Mouse (Mus musculus) CH12.LX (cell line): ENCODE measurements around the gene Cyp2t4. TPM values are rescaled to one million over a fixed set of nuclear protein-coding genes. Genes with fewer than 3 reads are reported as not detected.

ENCODE experiments used
- DNase-seq: peaks from one replicate; pipeline ENCODE4 v3.0.0-alpha.2; 2013; ENCODE audit errors: extremely low read depth
- H3K27ac ChIP-seq: 2 replicates; pipeline ENCODE4 v1.5.1; 2012; ENCODE audit warnings: low read depth, mild to moderate bottlenecking, control low read depth, moderate library complexity; ENCODE audit not compliant: insufficient read depth
- H3K27me3 ChIP-seq: replicated peaks from 2 replicates; pipeline ENCODE3; 2012; ENCODE audit warnings: inconsistent platforms
- H3K36me3 ChIP-seq, 2 experiments: replicated peaks in 1 of 2; 2 replicates each; pipeline versions ENCODE3 to v1.6.1; 2012; ENCODE audit warnings: inconsistent platforms in 1 of 2, low read length in 1 of 2, mild to moderate bottlenecking in 1 of 2, mixed read lengths in 1 of 2, moderate library complexity in 1 of 2; ENCODE audit not compliant: control insufficient read depth in 1 of 2, insufficient read depth in 1 of 2
- H3K4me1 ChIP-seq, 2 experiments: 2 replicates each; pipeline ENCODE4 v1.6.1; 2012; ENCODE audit warnings: inconsistent platforms in 1 of 2, moderate library complexity in 1 of 2; ENCODE audit not compliant: insufficient read depth in 2 of 2, control insufficient read depth in 1 of 2
- H3K4me2 ChIP-seq: 2 replicates; pipeline ENCODE4 v1.6.1; 2012; ENCODE audit warnings: low read depth, mild to moderate bottlenecking, control low read depth; ENCODE audit not compliant: poor library complexity, insufficient read depth, severe bottlenecking
- H3K4me3 ChIP-seq, 3 experiments: fragments of 150-350 bp in 1 of 3; sonication (generic) in 1 of 3; replicated peaks in 1 of 3; 2 replicates each; pipeline versions ENCODE3 to v1.5.1; 2011 to 2012; ENCODE audit warnings: low read depth in 2 of 3, low read length in 2 of 3, mild to moderate bottlenecking in 2 of 3, moderate library complexity in 2 of 3, control low read depth in 1 of 3, improper control_type of control experiment in 1 of 3, inconsistent platforms in 1 of 3, mixed read lengths in 1 of 3; ENCODE audit not compliant: poor library complexity in 1 of 3
- H3K79me2 ChIP-seq: replicated peaks from 2 replicates; pipeline ENCODE4 v1.6.1; 2012; ENCODE audit warnings: mild to moderate bottlenecking, moderate library complexity; ENCODE audit not compliant: control insufficient read depth, poor library complexity, insufficient read depth, severe bottlenecking; ENCODE audit errors: extremely low read depth
- H3K9ac ChIP-seq: 2 replicates; pipeline ENCODE4 v1.6.1; 2012; ENCODE audit warnings: low read depth, mild to moderate bottlenecking, control low read depth, moderate library complexity; ENCODE audit not compliant: insufficient read depth
- H3K9me3 ChIP-seq: replicated peaks from 2 replicates; pipeline ENCODE3; 2012; ENCODE audit warnings: low read length, inconsistent platforms, mixed read lengths
- BHLHE40 ChIP-seq: IDR thresholded peaks from 2 replicates; pipeline ENCODE4 v1.6.1; 2011; ENCODE audit warnings: mild to moderate bottlenecking, low read depth, low read length, improper control_type of control experiment
- CHD1 ChIP-seq: IDR thresholded peaks from 2 replicates; pipeline ENCODE4 v1.6.1; 2012; ENCODE audit warnings: low read depth, low read length, improper control_type of control experiment, inconsistent platforms
- CTCF ChIP-seq, 2 experiments: IDR thresholded peaks in 1 of 2; conservative IDR thresholded peaks in 1 of 2; 2 replicates each; pipeline ENCODE4 v1.5.1; 2011 to 2012; ENCODE audit warnings: low read depth in 2 of 2, low read length in 2 of 2, improper control_type of control experiment in 1 of 2, inconsistent platforms in 1 of 2, mild to moderate bottlenecking in 1 of 2, moderate library complexity in 1 of 2
- ELF1 ChIP-seq: IDR thresholded peaks from 2 replicates; pipeline ENCODE4 v1.6.1; 2014; ENCODE audit warnings: low read depth, mild to moderate bottlenecking, inconsistent platforms, low read length, improper control_type of control experiment
- ETS1 ChIP-seq: conservative IDR thresholded peaks from 2 replicates; pipeline ENCODE4 v1.6.1; 2012; ENCODE audit warnings: low read depth, mild to moderate bottlenecking, inconsistent platforms, low read length, improper control_type of control experiment, moderate library complexity
- HCFC1 ChIP-seq: IDR thresholded peaks from 2 replicates; pipeline ENCODE4 v1.6.1; 2012; ENCODE audit warnings: low read depth, mild to moderate bottlenecking, inconsistent platforms, low read length, improper control_type of control experiment
- JUND ChIP-seq: conservative IDR thresholded peaks from 2 replicates; pipeline ENCODE4 v1.6.1; 2011; ENCODE audit warnings: low read depth, low read length, improper control_type of control experiment
- MAX ChIP-seq: IDR thresholded peaks from 2 replicates; pipeline ENCODE4 v1.6.1; 2011; ENCODE audit warnings: low read length, improper control_type of control experiment
- MXI1 ChIP-seq: IDR thresholded peaks from 2 replicates; pipeline ENCODE4 v1.6.1; 2011; ENCODE audit warnings: mild to moderate bottlenecking, low read depth, low read length, improper control_type of control experiment
- MYC ChIP-seq: IDR thresholded peaks from 2 replicates; pipeline ENCODE4 v1.6.1; 2011; ENCODE audit warnings: low read depth, mild to moderate bottlenecking, improper control_type of control experiment, low read length
- NRF1 ChIP-seq: IDR thresholded peaks from 2 replicates; pipeline ENCODE4 v1.6.1; 2014; ENCODE audit warnings: low read depth, mild to moderate bottlenecking, inconsistent platforms, low read length, improper control_type of control experiment, moderate library complexity
- PAX5 ChIP-seq: IDR thresholded peaks from 2 replicates; pipeline ENCODE4 v1.6.1; 2012; ENCODE audit warnings: low read length, inconsistent platforms, mixed read lengths
- POLR2A ChIP-seq: IDR thresholded peaks from 2 replicates; pipeline ENCODE4 v1.6.1; 2011; ENCODE audit warnings: low read depth, mild to moderate bottlenecking, improper control_type of control experiment, low read length
- POLR2AphosphoS2 ChIP-seq: IDR thresholded peaks from 2 replicates; pipeline ENCODE4 v1.6.1; 2011; ENCODE audit warnings: low read depth, low read length, improper control_type of control experiment
- RCOR1 ChIP-seq: conservative IDR thresholded peaks from 2 replicates; pipeline ENCODE4 v1.6.1; 2012; ENCODE audit warnings: low read depth, mild to moderate bottlenecking, inconsistent platforms, low read length, improper control_type of control experiment
- SIN3A ChIP-seq: IDR thresholded peaks from 2 replicates; pipeline ENCODE4 v1.6.1; 2012; ENCODE audit warnings: low read length, improper control_type of control experiment, inconsistent platforms
- USF1 ChIP-seq: IDR thresholded peaks from 2 replicates; pipeline ENCODE4 v1.6.1; 2014; ENCODE audit warnings: low read depth, mild to moderate bottlenecking, inconsistent platforms, low read length, improper control_type of control experiment
- USF2 ChIP-seq: conservative IDR thresholded peaks from 2 replicates; pipeline ENCODE4 v1.6.1; 2011; ENCODE audit warnings: low read depth, low read length, improper control_type of control experiment
- ZC3H11A ChIP-seq: IDR thresholded peaks from 2 replicates; pipeline ENCODE4 v1.6.1; 2012; ENCODE audit warnings: low read depth, mild to moderate bottlenecking, inconsistent platforms, low read length, improper control_type of control experiment
- ZMIZ1 ChIP-seq: IDR thresholded peaks from 2 replicates; pipeline ENCODE4 v1.6.1; 2012; ENCODE audit warnings: low read depth, mild to moderate bottlenecking, inconsistent platforms, low read length, improper control_type of control experiment
- dilution Hi-C: fragments of 300-500 bp; cut with MboI; formaldehyde crosslinking; loops from 2 replicates; pipeline ENCODE4 v1.14.3; 2020; ENCODE audit warnings: low sequenced_read_pairs; ENCODE audit not compliant: extremely low pct_unique_long_range_greater_than_20kb, extremely low pct_ligation_motif_present
- in situ Hi-C: fragments of 300-500 bp; cut with MboI; formaldehyde crosslinking; loops from 3 replicates; pipeline ENCODE4 v1.14.3; 2019; ENCODE audit warnings: low sequenced_read_pairs, low pct_ligation_motif_present, low pct_unique_long_range_greater_than_20kb, mixed read lengths
- polyA plus RNA-seq: library from polyadenylated mRNA; unstranded; fragments of >175 nt; gene quantifications from 2 replicates; pipeline ENCODE4 v1.2.1, GENCODE M21; 2012; ENCODE audit warnings: low read depth; ENCODE audit not compliant: insufficient read length
- total RNA-seq, 2 experiments: library from RNA; depleted of rRNA; stranded (reverse); fragments of 300-350 nt in 1 of 2; fragments of >200 nt in 1 of 2; gene quantifications; 2 replicates each; pipeline ENCODE4 v1.2.3; 2012 to 2014

Gene Cyp2t4
- total and polyA plus RNA-seq, 3 experiments: 0.43 TPM; not detected in 2

GRCm38 (mm10) chr7:27164112-27164947 is 10.8 kb downstream of the Cyp2t4 start:
- dilution Hi-C loops (no loop called here), in situ Hi-C loops (loop anchor here (5.0 kb wide), 1 partner anchor 63 kb away; the partner anchor contains the start of gene Itpkc)
- no peaks in the 10 kb centered on the region for H3K9me3 ChIP-seq
- peaks cover 48% of the 10 kb centered on the region for H3K79me2 ChIP-seq
- peak; percentile 86 for DNase-seq
- peak overlapping the region; percentile 90 for H3K9ac ChIP-seq
- peak overlapping the region; percentile 77 for H3K4me2 ChIP-seq
- TF ChIP-seq CTCF (conservative IDR thresholded peaks at IDR 0.05 in 1 of 2, IDR thresholded peaks at IDR 0.05 in 1 of 2; ENCODE audit: low read depth in 2 of 2, low read length in 2 of 2) (no peak), RCOR1 (0 out of 2 replicates have a peak, but pooled peaks have one; percentile 12), CHD1 (0 out of 2 replicates have a peak, but pooled peaks have one; percentile 14), ELF1 (peak; percentile 10; the same call in 1 of the 2 replicates), MAX (peak; percentile 85), MYC (peak; percentile 86), ZC3H11A (no peak), MXI1 (peak; percentile 97), ETS1 (peak; percentile 38), USF2 (peak; percentile 52; the same call in 1 of the 2 replicates), JUND (no peak), USF1 (peak; percentile 70), PAX5 (no peak), BHLHE40 (peak; percentile 96), SIN3A (peak; percentile 91), NRF1 (no peak), POLR2AphosphoS2 (peak; percentile 78; the same call in 1 of the 2 replicates), HCFC1 (peak; percentile 75), POLR2A (peak; percentile 75)
- no peaks in the 10 kb centered on the region for H3K27me3 ChIP-seq
- H3K36me3 ChIP-seq: peaks cover 21 to 62% of the 10 kb centered on the region in 2 experiments
- H3K4me1 ChIP-seq: peaks cover 44 to 64% of the 10 kb centered on the region in 2 experiments
- peak overlapping the region; percentile 86 to 98 (median 92) for H3K4me3 ChIP-seq
- H3K27ac ChIP-seq: peak overlapping the region; percentile 98

GRCm38 (mm10) chr7:27165007-27165655 is 11.6 kb downstream of the Cyp2t4 start:
- Histone ChIP-seq H3K4me3 (peak overlapping the region; percentile 86 to 98 (median 92)), H3K9ac (peak overlapping the region; percentile 90), H3K9me3 (no peaks in the 10 kb centered on the region), H3K36me3 (peaks cover 15 to 59% of the 10 kb centered on the region in 2 experiments), H3K4me2 (peak overlapping the region; percentile 77), H3K4me1 (peaks cover 43 to 63% of the 10 kb centered on the region in 2 experiments), H3K27ac (peak overlapping the region; percentile 98), H3K27me3 (no peaks in the 10 kb centered on the region), H3K79me2 (peaks cover 48% of the 10 kb centered on the region)
- in situ Hi-C loops: no loop called here
- TF ChIP-seq ZMIZ1: 0 out of 2 replicates have a peak, but pooled peaks have one; percentile 25
- TF ChIP-seq RCOR1: 0 out of 2 replicates have a peak, but pooled peaks have one; percentile 7
- TF ChIP-seq MXI1: 0 out of 2 replicates have a peak, but pooled peaks have one; percentile 34
- TF ChIP-seq SIN3A: no peak
- no peak for TF ChIP-seq POLR2A
- no peak for DNase-seq
- dilution Hi-C loops: no loop called here
